Comparison of ENCODE assay signal across 15 mouse cellular contexts in the genomic region with DNA sequence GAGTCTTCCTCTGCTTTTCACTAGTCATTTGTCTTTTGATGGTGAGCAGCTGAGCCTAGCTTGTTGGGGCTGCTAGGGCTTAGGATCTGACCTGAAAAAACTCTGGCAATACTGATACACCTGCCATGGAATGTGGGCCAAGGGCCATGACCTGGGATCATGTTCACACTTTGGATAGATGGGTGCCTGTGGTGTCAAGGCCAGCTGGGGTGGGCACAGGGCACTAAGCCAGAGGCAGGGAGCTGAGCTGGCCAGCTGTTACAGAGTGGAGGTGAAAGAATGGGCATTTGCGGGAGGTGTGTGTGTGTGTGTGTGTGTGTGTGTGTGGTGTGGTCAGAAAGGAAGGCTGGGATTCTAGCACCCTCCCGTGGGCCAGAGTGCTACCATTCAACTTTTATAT.
"Had no signal": no experiment of that assay in that cellular context is flagged by ENCODE, and none has a peak within 500 bp of the region (broad histone marks: within the 10 kb centered on the region; RNA-seq: fewer than 3 reads in every experiment).

No protein-coding gene starts in this region.

- H3K4me3 ChIP-seq: limb, embryonic 13.5 days; liver, embryonic 13.5 days; megakaryocyte, embryonic 14.5 days; midbrain, embryonic 12.5 days; neural tube, embryonic 13.5 days; stomach, embryonic 15.5 days had no signal

- H3K9me3 ChIP-seq: limb, embryonic 13.5 days; liver, embryonic 13.5 days; midbrain, embryonic 12.5 days; neural tube, embryonic 13.5 days; stomach, embryonic 15.5 days had no signal

- H3K4me2 ChIP-seq: limb, embryonic 13.5 days; liver, embryonic 13.5 days; midbrain, embryonic 12.5 days; neural tube, embryonic 13.5 days; stomach, embryonic 15.5 days had no signal

- ATAC-seq: midbrain, embryonic 16.5 days had no signal

- H3K9ac ChIP-seq: limb, embryonic 13.5 days; liver, embryonic 13.5 days; midbrain, embryonic 12.5 days; neural tube, embryonic 13.5 days; stomach, embryonic 15.5 days had no signal

- H3K27ac ChIP-seq: limb, embryonic 13.5 days; liver, embryonic 13.5 days; midbrain, embryonic 12.5 days; neural tube, embryonic 13.5 days; stomach, embryonic 15.5 days had no signal

- H3K4me1 ChIP-seq: megakaryocyte, embryonic 14.5 days; stomach, embryonic 15.5 days had no signal

- DNase-seq: kidney, adult 18-20 months; kidney, postnatal 14 days; left cerebral cortex, postnatal 4 days; liver, embryonic 13.5 days; lung, adult 18-20 months; lung, postnatal 4 days; retina, postnatal 1 day; right cerebral cortex, postnatal 4 days; thymus, postnatal 4 days had no signal

- H3K36me3 ChIP-seq: limb, embryonic 13.5 days; liver, embryonic 13.5 days; midbrain, embryonic 12.5 days; neural tube, embryonic 13.5 days; stomach, embryonic 15.5 days had no signal

- H3K27me3 ChIP-seq: liver, embryonic 13.5 days; megakaryocyte, embryonic 14.5 days; stomach, embryonic 15.5 days had no signal
